Mouse (Mus musculus) CD4-positive, CD25-positive, alpha-beta regulatory T cell, adult 2 months (primary cell): ENCODE results near the gene Fam178b.
"Not testable (repeated sequence)": the region's sequence is repeated elsewhere in the genome, so short reads cannot be mapped to it uniquely, and the experiment has no call there.

Experiments
- DNase-seq: peaks from one replicate; pipeline ENCODE4 v3.0.0-alpha.2; 2012; ENCODE audit warnings: low read depth, low spot score

Fam178b gene

GRCm38 (mm10) chr1:36630053-36630739 is 52.8 kb downstream of the Fam178b start:
- no peak for DNase-seq

- no peak for DNase-seq
Observed at GRCm38 (mm10) chr1:36628585-36628984, 54.4 kb downstream of the Fam178b start.

DNA sequence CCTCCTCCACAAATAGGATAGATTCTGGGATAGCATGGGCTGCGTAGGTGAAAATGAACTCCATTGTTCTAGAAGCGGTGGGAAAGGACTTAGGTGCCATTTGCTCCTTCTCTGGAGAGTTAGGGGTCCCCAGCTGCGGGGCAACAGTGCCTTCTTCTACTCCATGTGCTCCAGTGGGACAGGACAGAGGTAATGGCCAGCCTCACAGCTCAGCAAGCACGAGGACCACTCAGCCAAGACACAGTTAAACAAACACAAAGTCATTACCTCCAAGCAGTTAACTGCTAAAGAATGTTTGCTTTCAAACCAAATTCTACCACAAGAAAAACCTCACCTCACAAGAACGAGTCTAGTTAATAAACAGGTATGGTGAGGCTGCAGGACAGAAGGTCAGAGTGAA is 57.5 kb downstream of the Fam178b start:
- no peak for DNase-seq

DNA sequence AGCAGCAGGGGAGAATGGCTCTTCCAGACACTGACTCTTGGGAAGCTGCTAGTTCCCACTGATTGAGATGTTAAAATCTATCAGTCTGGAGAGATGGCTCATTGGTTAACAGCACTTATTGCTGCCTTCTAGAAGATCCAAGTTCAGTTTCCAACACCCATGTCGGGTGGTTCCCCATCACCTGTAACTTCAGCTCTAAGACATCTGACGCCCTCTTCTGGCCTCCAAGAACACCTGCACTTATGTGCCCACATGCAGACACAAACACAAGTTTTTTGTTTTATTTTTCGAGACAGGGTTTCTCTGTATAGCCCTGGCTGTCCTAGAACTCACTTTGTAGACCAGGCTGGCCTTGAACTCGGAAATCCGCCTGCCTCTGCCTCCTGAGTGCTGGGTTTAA is 67.0 kb downstream of the Fam178b start:
- DNase-seq: not testable (repeated sequence)

GRCm38 (mm10) chr1:36615188-36615587 is 67.8 kb downstream of the Fam178b start:
- DNase-seq: no peak

- no peak for DNase-seq
Observed at GRCm38 (mm10) chr1:36614584-36614983, 68.4 kb downstream of the Fam178b start.

DNA sequence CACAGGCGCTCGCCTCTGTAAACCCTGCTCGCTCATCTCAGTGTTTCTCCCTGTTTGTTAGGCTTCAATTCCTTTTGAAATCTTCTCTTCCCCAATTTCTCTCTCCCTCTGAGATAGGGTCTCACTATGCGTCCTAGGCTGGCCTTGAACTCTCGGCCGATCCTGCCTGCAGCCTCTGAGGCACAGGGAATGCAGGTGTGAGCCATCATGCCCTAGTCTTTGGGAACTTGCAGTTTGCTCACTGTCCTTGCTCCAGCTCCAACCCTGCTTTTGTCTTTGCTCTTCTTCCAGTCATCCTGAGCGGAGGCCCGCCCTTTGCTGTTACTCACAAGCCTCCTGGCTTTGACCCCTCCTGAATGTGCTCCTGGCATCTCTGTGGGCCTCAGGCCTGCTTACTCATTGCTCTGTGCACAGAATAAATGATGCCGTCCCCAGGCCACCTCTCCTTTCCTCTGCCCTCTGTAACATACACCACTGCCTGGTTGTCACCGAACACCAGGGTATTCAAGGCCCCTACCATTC is 69.5 kb downstream of the Fam178b start:
- DNase-seq: no peak

- DNase-seq: no peak
Observed at GRCm38 (mm10) chr1:36612362-36612761, 70.6 kb downstream of the Fam178b start.

DNA sequence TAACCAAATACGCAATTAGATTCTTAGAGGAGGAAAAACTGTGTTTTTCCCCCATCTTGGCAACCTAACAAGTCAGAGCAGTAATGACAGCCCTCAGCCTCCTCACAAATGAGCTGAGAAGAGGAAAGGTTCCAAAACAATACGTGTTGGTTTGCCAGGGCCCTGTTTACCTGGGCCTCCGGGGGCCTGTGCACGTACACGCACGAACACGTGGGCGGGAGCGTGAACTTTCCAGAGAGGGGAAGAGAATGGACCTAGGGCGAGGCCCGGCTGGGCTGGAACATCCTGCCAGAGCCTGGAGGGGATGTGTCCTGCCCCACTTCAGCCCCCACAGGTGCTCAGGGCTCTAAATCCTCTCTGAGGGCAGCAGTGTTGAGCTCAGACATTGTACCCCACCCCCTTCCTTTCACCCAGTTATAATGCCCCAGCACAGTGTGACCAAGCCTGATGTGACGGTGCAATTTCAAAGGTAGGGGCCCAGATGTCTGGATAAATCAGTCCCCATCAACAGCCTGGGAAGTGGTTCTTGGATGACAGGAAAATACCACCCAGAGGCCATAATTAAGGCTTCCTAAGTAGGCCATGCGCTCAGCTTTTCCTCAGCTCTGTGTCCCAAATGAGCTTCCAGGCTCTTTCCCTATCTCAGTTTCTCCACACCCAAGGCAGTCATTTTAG is 71.4 kb downstream of the Fam178b start:
- peak; percentile 45 for DNase-seq

- DNase-seq: no peak
Observed at GRCm38 (mm10) chr1:36608211-36608610, 74.8 kb downstream of the Fam178b start.

- no peak for DNase-seq
Observed at GRCm38 (mm10) chr1:36606951-36607350, 76.0 kb downstream of the Fam178b start.

GRCm38 (mm10) chr1:36604254-36605156 is 78.5 kb downstream of the Fam178b start:
- no peak for DNase-seq

DNA sequence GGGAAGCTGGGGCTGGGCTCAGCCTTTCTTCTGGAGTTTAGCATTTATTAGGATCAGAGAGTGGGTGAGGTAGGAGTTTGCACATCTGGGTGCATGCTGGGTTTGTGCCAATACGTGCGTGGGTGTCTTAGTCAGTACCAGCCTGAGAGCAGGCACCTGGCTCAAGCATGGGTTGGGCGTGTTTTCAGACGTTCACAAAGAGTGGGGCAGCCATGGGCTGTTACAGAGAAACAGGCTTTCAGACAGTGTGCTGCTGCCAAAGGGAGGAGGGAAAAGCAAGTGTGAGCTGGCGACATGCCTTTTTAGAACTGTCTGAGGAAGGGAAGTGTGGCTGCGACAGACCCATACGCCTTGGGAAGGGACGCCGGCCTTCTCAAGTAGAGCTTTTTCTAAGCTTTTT is 79.6 kb downstream of the Fam178b start:
- DNase-seq: peak; percentile 21

GRCm38 (mm10) chr1:36602271-36602670 is 80.7 kb downstream of the Fam178b start:
- DNase-seq: no peak

GRCm38 (mm10) chr1:36598411-36598810 is 84.6 kb downstream of the Fam178b start:
- DNase-seq: no peak

DNA sequence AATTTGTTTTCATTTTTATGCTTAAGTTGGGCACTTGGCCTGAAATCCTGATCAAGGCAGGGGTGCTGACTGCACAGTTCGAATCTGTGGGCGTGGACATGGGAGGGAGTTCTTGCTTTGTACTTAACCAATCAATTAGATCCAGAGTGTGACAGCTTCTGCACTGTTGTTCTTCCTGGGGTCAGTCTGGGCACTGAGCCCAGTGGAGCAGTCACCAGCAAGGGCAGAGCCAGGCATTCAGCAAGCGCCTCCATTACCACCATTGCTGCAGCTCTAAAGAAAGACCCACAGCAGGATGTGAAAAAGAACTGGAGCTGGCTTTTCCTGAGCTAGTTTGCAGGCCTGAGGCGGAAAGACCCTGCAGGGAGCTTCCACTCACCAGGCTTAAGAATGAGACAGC is 86.9 kb downstream of the Fam178b start:
- DNase-seq: no peak

GRCm38 (mm10) chr1:36595167-36595931 is 87.6 kb downstream of the Fam178b start:
- DNase-seq: no peak

DNA sequence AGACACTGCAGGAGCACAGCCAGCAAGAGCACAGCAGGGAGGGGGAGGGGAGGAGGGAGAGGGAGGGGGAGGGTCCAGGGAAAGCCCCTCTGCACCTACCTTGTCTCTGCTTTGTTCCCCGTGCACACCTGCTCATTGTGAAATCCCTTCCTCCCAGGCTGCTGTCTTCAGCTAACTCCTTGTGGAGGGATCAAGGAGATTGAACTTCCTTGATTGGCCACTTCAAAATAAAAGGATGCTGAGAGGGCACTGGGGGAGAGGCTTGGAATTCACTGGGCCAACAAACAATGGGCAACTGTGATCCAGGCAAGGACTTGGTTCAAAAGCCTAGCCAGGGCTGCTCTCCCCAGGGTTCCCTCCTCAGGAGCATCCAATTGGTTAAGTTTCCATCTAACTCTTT is 89.9 kb downstream of the Fam178b start:
- DNase-seq: no peak

GRCm38 (mm10) chr1:36591408-36591807 is 91.6 kb downstream of the Fam178b start:
- no peak for DNase-seq

GRCm38 (mm10) chr1:36590664-36591063 is 92.3 kb downstream of the Fam178b start:
- DNase-seq: no peak

GRCm38 (mm10) chr1:36589486-36589885 is 93.5 kb downstream of the Fam178b start:
- no peak for DNase-seq
